Mouse (Mus musculus): ENCODE measurements around the gene Elovl2. TPM values are rescaled to one million over a fixed set of nuclear protein-coding genes. Genes with fewer than 3 reads are reported as not detected.

The Elovl2 gene
- total and polyA plus RNA-seq, 2 experiments from 2014 or later = 31.2 to 32.3 TPM

DNA sequence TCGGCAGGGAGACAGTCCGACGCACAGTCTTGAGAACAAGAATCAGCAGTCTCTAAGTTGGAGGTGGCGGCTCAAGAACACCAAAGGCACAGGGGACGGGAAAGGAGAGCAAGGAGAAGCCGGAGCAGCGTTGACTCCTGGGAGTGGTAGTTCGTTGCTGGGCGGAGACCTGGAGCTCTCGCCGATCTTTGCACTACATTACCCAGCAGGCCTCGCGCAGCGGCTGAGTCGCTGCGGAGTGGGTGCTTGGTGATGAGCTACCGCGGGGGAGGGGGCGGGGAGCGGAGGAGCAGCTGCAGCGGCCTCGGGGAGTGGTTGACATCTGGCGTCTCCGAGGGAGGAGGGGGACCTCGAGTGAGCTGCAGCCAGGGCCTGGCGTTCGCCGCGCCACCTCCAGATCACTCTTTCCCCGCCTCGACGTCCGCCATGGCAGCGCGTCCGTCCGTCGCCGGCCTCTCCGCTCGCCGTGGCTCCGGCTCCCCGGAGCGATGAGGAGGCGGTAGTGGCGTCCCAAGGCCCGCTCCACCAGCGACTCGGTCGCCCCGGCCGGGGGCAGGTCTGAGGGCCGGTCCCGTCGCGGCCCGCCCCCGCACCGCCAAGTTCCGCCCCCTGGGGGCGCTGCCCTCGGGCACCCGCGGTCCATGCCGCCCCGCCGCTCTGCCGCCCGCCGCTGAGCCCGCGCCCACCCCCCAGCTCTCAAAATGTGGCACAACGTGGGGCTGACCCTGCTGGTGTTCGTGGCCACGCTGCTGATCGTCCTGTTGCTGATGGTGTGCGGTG, 29.5 kb upstream of the Elovl2 start, which contains the start of gene Smim13:
TSS of gene Smim13 (plus strand) at position 307 of the 780 bp plus-strand sequence.
- ATAC-seq = peak; percentile 97
- H3K4me1 ChIP-seq (ENCODE audit: insufficient read depth, low read length) = peaks cover 11% of the 10 kb centered on the region; the same call in 1 of the 2 replicates
- peak within 1 kb of the TSS; percentile 65 for H3K4me2 ChIP-seq (ENCODE audit: low read depth, low read length)
- no peaks in the 10 kb centered on the region for H3K27me3 ChIP-seq (ENCODE audit: insufficient read depth, low read length)
- TF ChIP-seq CTCF (IDR thresholded peaks at IDR 0.05; ENCODE audit: low read depth) = 0 out of 2 replicates have a peak, but pooled peaks have one; percentile 2
- DNase-seq (ENCODE audit: low spot score) = peak; percentile 98
- no peaks in the 10 kb centered on the region for H3K9me3 ChIP-seq (ENCODE audit: low read length)
- peak within 1 kb of the TSS; percentile 89 for H3K27ac ChIP-seq
- no peaks in the 10 kb centered on the region for H3K36me3 ChIP-seq (ENCODE audit: insufficient read depth, low read length)
- peak within 1 kb of the TSS; percentile 71 for H3K4me3 ChIP-seq (ENCODE audit: low read length)
- 1% methylated on average over 63 of the region's 78 CpGs for WGBS
- H3K9ac ChIP-seq (replicated peaks; ENCODE audit: low read length) = peak within 1 kb of the TSS; percentile 85

DNA sequence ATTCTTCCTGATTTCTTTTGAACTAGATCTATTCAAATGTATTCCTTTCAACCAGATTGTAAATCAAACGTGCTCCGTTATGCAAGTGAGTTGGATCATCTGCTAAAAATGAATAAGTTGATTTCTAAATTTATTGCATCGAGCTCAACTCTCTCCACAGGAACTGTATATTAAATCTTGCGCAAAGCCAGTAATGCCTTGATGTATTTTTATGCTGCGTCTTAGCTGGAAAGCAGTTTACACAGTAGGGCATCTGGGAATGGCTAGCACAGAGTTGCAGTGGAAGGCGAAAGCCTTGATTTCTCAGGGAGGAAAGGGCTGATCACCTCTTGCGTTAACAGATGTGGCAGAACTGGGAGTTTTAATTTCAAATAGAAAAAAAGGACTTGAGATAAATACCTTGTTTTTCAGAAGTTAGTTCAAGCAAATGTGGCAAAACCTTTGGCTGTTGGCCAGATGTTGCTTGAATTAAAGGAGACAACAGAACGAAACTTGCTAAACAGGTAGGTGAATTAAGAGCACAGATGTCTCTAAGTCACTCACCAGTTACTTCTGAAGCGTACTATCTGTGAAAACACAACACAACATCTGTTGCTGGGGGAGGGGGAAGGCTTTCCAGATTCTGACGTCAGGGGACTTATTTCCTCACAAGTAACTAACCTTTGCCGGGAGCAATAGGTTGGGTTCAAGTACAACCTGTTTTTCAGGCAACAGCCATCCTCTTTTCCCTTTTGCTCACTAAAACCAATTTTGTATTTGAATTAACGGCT, 28.7 kb upstream of the Elovl2 start:
- H3K4me1 ChIP-seq (ENCODE audit: insufficient read depth, low read length) = peaks cover 11% of the 10 kb centered on the region; the same call in 1 of the 2 replicates
- H3K27ac ChIP-seq = peak overlapping the region; percentile 89; the same call in 1 of the 2 replicates
- TF ChIP-seq CTCF (IDR thresholded peaks at IDR 0.05; ENCODE audit: low read depth) = no peak
- H3K27me3 ChIP-seq (ENCODE audit: insufficient read depth, low read length) = no peaks in the 10 kb centered on the region
- DNase-seq (ENCODE audit: low spot score) (no peak), ATAC-seq (peak; percentile 10)
- H3K4me3 ChIP-seq (ENCODE audit: low read length) = peak overlapping the region; percentile 71
- 39% methylated on average over 12 of the region's 12 CpGs for WGBS
- H3K9ac ChIP-seq (replicated peaks; ENCODE audit: low read length) = peak overlapping the region; percentile 85
- H3K4me2 ChIP-seq (ENCODE audit: low read depth, low read length) = peak overlapping the region; percentile 65
- no peaks in the 10 kb centered on the region for H3K36me3 ChIP-seq (ENCODE audit: insufficient read depth, low read length)
- no peaks in the 10 kb centered on the region for H3K9me3 ChIP-seq (ENCODE audit: low read length)

DNA sequence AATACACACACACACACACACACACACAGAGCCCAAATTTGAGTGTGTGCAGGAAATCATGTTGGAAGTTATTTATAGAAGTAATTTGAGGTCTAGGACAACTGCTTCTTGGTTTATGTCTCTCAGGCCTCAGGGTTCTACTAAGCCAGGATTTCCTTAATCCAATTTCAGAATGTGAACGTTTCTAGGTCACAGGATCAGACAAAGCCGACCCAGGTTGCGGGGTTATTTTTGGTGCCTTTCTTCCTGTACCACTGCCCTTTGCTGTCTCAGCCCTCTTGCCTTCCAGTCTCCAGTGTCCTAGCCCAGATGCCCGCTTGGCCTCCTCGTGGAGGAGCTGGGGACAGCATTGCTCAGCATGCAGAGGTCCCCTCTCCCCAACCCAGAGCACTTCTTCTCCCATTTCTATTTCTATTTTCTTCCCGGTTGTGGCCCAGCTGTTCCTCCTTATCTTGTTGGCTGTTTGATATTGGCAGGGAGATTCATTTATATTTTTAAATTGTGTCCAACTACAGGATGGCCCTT, 24.2 kb upstream of the Elovl2 start:
- Histone ChIP-seq H3K9me3 (ENCODE audit: low read length) (0 out of 2 replicates have a peak, but pooled peaks cover 2% of the 10 kb centered on the region), H3K4me1 (ENCODE audit: insufficient read depth, low read length) (no peaks in the 10 kb centered on the region), H3K27ac (no peak overlapping the region), H3K27me3 (ENCODE audit: insufficient read depth, low read length) (no peaks in the 10 kb centered on the region), H3K4me3 (ENCODE audit: low read length) (no peak overlapping the region), H3K36me3 (ENCODE audit: insufficient read depth, low read length) (no peaks in the 10 kb centered on the region), H3K4me2 (ENCODE audit: low read depth, low read length) (no peak overlapping the region), H3K9ac (replicated peaks; ENCODE audit: low read length) (no peak overlapping the region)
- WGBS = 65% methylated on average over 6 of the region's 6 CpGs
- no peak for TF ChIP-seq CTCF (IDR thresholded peaks at IDR 0.05; ENCODE audit: low read depth)
- ATAC-seq = no peak
- DNase-seq (ENCODE audit: low spot score) = no peak

DNA sequence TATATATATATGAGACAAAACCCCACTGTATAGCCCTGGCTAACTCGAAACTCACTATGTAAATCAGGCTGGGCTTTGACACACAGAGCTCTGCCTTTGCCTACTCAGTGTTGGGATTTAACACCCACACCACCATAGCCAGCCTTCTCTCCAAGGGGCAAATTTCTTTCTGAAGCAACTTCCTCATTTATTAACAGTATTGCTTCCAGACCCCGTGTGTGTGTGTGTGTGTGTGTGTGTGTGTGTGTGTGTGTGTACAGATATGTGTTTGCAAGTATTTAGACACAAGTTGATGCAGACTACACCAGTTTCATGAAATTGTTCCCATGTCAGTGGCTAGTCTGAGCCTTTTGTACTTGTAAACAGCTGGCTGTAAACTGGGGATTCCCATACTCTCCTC, 21.4 kb upstream of the Elovl2 start:
- no peak for ATAC-seq
- Histone ChIP-seq H3K4me2 (ENCODE audit: low read depth, low read length) (no peak overlapping the region), H3K27me3 (ENCODE audit: insufficient read depth, low read length) (no peaks in the 10 kb centered on the region), H3K4me1 (ENCODE audit: insufficient read depth, low read length) (no peaks in the 10 kb centered on the region), H3K27ac (no peak overlapping the region), H3K36me3 (ENCODE audit: insufficient read depth, low read length) (no peaks in the 10 kb centered on the region), H3K4me3 (ENCODE audit: low read length) (no peak overlapping the region), H3K9me3 (ENCODE audit: low read length) (0 out of 2 replicates have a peak, but pooled peaks cover 2% of the 10 kb centered on the region), H3K9ac (replicated peaks; ENCODE audit: low read length) (no peak overlapping the region)
- no peak for TF ChIP-seq CTCF (IDR thresholded peaks at IDR 0.05; ENCODE audit: low read depth)
- WGBS = 74% methylated on average over 2 of the region's 2 CpGs
- no peak for DNase-seq (ENCODE audit: low spot score)

DNA sequence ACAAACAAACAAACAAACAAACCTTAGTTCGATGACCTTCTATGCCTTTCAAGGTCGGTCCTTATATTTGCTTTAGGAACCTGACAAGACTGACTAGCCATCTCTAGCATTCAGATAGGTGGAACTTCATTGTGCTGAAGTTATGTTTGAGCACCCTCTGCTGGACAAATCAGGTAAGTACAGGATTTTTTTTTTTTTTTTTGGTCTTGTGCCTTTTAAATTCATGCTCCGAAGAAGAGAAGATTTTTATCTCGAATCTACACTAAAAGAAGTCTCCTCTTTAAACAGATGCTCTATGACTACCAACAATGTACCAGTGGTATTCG, 18.6 kb upstream of the Elovl2 start:
- H3K27ac ChIP-seq = no peak overlapping the region
- H3K4me2 ChIP-seq (ENCODE audit: low read depth, low read length) = no peak overlapping the region
- H3K36me3 ChIP-seq (ENCODE audit: insufficient read depth, low read length) = no peaks in the 10 kb centered on the region
- peak; percentile 81 for DNase-seq (ENCODE audit: low spot score)
- peak; percentile 88 for TF ChIP-seq CTCF (IDR thresholded peaks at IDR 0.05; ENCODE audit: low read depth)
- WGBS = 7% methylated on average over 5 of the region's 5 CpGs
- H3K4me1 ChIP-seq (ENCODE audit: insufficient read depth, low read length) = no peaks in the 10 kb centered on the region
- H3K27me3 ChIP-seq (ENCODE audit: insufficient read depth, low read length) = no peaks in the 10 kb centered on the region
- ATAC-seq = peak; percentile 60; the same call in 1 of the 2 replicates
- H3K9ac ChIP-seq (replicated peaks; ENCODE audit: low read length) = no peak overlapping the region
- H3K4me3 ChIP-seq (ENCODE audit: low read length) = no peak overlapping the region
- 0 out of 2 replicates have a peak, but pooled peaks cover 2% of the 10 kb centered on the region for H3K9me3 ChIP-seq (ENCODE audit: low read length)

DNA sequence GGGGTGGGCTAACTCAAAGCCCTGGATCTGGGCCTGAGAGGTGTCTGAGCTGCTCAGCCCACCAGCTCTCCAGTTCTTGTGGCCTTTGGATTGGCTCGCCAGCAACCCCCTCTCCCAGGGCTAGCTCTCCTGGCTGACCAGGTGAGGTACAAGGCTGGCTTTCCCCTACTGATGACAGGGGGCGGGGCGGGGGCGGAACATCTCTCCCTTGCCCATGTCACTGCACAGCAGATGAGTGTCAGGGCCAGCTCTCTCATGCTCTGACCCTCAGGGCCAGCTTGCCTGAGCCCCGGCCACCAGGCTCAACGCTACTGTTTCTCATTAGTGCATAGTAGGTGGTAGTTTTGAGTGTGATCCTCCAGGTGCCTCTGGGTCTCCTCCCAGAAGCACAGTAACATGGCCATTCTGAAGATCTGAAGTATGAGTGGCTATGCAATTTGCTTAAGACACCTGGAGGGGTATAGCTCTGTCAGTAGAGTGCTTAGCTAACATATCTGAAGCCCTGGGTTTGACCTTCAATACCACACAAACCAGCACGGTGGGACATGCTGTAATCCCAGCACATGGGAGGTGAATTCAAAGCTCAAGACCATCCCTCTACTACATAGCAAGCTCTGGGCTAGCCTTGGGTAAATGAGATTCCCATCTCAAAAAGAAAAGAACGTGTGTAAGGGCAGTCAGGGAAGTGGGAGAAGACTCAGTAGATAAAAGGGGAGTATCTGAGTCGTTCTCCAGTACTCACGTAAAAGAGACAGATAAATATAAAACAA, 18.0 kb upstream of the Elovl2 start:
- H3K27ac ChIP-seq = no peak overlapping the region
- no peak overlapping the region for H3K4me3 ChIP-seq (ENCODE audit: low read length)
- 75% methylated on average over 10 of the region's 10 CpGs for WGBS
- no peak overlapping the region for H3K4me2 ChIP-seq (ENCODE audit: low read depth, low read length)
- DNase-seq (ENCODE audit: low spot score) (no peak), ATAC-seq (peak; percentile 39)
- no peaks in the 10 kb centered on the region for H3K27me3 ChIP-seq (ENCODE audit: insufficient read depth, low read length)
- H3K4me1 ChIP-seq (ENCODE audit: insufficient read depth, low read length) = no peaks in the 10 kb centered on the region
- H3K9ac ChIP-seq (replicated peaks; ENCODE audit: low read length) = no peak overlapping the region
- no peak for TF ChIP-seq CTCF (IDR thresholded peaks at IDR 0.05; ENCODE audit: low read depth)
- 0 out of 2 replicates have a peak, but pooled peaks cover 2% of the 10 kb centered on the region for H3K9me3 ChIP-seq (ENCODE audit: low read length)
- no peaks in the 10 kb centered on the region for H3K36me3 ChIP-seq (ENCODE audit: insufficient read depth, low read length)

All from hindbrain, postnatal 0 days (tissue).